Mouse (Mus musculus) C2C12 (cell line): ENCODE results near the gene Nr4a3.

Source experiments
- CEBPB ChIP-seq: IDR thresholded peaks from one replicate; pipeline ENCODE4 v1.6.1; 2011; ENCODE audit warnings: low read depth, mild to moderate bottlenecking, control low read depth, moderate library complexity
- CTCF ChIP-seq: IDR thresholded peaks from one replicate; pipeline ENCODE4 v1.5.1; 2011; ENCODE audit not compliant: control insufficient read depth, insufficient read depth, insufficient read length
- FOSL1 ChIP-seq: IDR thresholded peaks from one replicate; pipeline ENCODE4 v1.8.0; 2011; ENCODE audit warnings: mild to moderate bottlenecking, low read length; ENCODE audit not compliant: poor library complexity, insufficient read depth, severe bottlenecking
- MAX ChIP-seq: IDR thresholded peaks from one replicate; pipeline ENCODE4 v1.6.1; 2011; ENCODE audit warnings: mild to moderate bottlenecking, control low read depth
- MYOD1 ChIP-seq: IDR thresholded peaks from one replicate; pipeline ENCODE4 v1.6.1; 2011; ENCODE audit warnings: low read depth; ENCODE audit not compliant: control insufficient read depth, insufficient read length
- MYOG ChIP-seq: IDR thresholded peaks from one replicate; pipeline ENCODE4 v1.6.1; 2011; ENCODE audit not compliant: control insufficient read depth, insufficient read length; ENCODE audit errors: extremely low read depth
- USF1 ChIP-seq: IDR thresholded peaks from one replicate; pipeline ENCODE4 v1.6.1; 2011; ENCODE audit warnings: low read depth, mild to moderate bottlenecking, control low read depth, moderate library complexity

GRCm38 (mm10) chr4:48038847-48039246 is 6.1 kb upstream of the Nr4a3 start:
- no peak for TF ChIP-seq CTCF
- TF ChIP-seq MAX: no peak
- TF ChIP-seq USF1: no peak
- TF ChIP-seq MYOD1: no peak
- TF ChIP-seq FOSL1: no peak
- TF ChIP-seq CEBPB: no peak
- no peak for TF ChIP-seq MYOG
